Mouse (Mus musculus) frontal cortex, adult (tissue): ENCODE measurements around the gene Zdhhc16.

Experiments
- ATAC-seq: cut with Nextera tagmentation; 2 replicates; pipeline ENCODE4 v1.9.2; 2017; ENCODE audit warnings: mild to moderate bottlenecking, moderate library complexity, mixed read lengths; ENCODE audit not compliant: low TSS enrichment

Gene Zdhhc16

GRCm38 (mm10) chr19:41987206-41987605 is 53.9 kb downstream of the Zdhhc16 start:
- no peak for ATAC-seq

- ATAC-seq = no peak
Observed at GRCm38 (mm10) chr19:41989810-41990209, 56.5 kb downstream of the Zdhhc16 start.

DNA sequence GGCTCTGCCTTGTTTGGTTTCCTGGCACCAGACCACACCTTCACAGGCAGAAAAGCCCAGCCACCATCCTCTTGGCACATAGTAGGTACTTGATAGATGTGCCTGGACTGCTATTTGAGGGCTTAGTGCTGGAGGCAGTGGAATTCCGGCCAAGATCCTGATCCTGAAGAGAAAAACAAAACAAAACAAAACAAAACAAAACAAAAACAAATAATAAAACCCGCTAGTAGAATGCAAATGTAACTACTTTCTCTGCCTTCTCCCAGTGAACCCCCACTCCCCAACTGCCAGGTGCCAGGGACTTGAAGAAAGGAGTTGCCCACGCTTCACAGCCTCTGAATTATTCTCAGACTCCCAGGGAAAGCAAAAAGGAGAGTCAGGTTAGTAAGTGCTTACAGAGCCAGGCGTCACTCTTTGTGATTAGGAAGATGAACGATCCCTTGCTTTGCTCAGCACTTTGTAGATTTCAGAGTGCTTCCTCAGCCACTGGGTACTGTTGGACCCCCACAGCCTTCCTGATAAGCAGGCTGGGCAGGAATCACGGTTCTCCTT is 58.7 kb downstream of the Zdhhc16 start:
- 0 out of 2 replicates have a peak, but pooled peaks have one; percentile 20 for ATAC-seq

- no peak for ATAC-seq
Observed at GRCm38 (mm10) chr19:41992971-41993370, 59.7 kb downstream of the Zdhhc16 start.

- ATAC-seq = peak; percentile 88
Observed at GRCm38 (mm10) chr19:41993484-41993883, 60.2 kb downstream of the Zdhhc16 start.
